Mouse (Mus musculus) megakaryocyte, embryonic 14.5 days (primary cell): ENCODE data around the gene Cpb2.
A peak's percentile ranks its signal among the peaks of the same experiment; 100 is the strongest.

ENCODE experiments used
- FLI1 ChIP-seq: IDR thresholded peaks from 2 replicates; pipeline ENCODE4 v1.6.1; 2012; ENCODE audit warnings: low read length, inconsistent platforms, mixed read lengths
- GATA1 ChIP-seq: IDR thresholded peaks from 3 replicates; pipeline ENCODE4 v1.6.1; 2012; ENCODE audit warnings: mixed read lengths, low read length, inconsistent platforms, borderline replicate concordance

DNA sequence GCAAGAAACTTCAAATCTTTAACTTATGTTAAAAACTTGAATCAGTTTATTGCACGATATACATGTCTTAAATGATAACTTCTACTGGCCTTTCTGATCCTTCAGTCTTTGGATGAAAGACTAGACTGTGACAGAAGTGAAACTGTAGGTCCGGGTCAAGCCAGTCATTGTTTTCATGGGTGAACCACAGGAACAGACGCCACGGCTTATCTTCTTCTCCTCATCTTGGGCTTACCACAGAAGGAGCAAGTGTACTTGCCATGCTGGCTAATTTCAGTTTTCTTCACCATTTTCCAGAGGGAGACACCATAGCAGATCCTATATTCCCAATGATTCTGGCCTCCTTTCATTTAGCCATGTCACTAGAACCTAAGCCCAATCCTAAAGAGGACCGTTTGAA lies 78.2 kb downstream of the Cpb2 start:
- TF ChIP-seq GATA1 (peak; percentile 78; the same call in 2 of the 3 replicates), FLI1 (no peak)
